Mouse (Mus musculus) gonadal fat pad, adult 2 months (tissue): ENCODE results near the gene Phc1. TPM values are rescaled to one million over a fixed set of nuclear protein-coding genes. Genes with fewer than 3 reads are reported as not detected.

ENCODE experiments used
- DNase-seq: peaks from one replicate; pipeline ENCODE4 v3.0.0-alpha.2; 2012; ENCODE audit warnings: low read depth
- polyA plus RNA-seq: library from polyadenylated mRNA; depleted of rRNA; stranded (reverse); fragments of >200 nt; gene quantifications from 2 replicates; pipeline ENCODE4 v1.2.3, GENCODE M21; 2012

The Phc1 gene
- polyA plus RNA-seq, 1 experiment: 25.1 TPM

DNA sequence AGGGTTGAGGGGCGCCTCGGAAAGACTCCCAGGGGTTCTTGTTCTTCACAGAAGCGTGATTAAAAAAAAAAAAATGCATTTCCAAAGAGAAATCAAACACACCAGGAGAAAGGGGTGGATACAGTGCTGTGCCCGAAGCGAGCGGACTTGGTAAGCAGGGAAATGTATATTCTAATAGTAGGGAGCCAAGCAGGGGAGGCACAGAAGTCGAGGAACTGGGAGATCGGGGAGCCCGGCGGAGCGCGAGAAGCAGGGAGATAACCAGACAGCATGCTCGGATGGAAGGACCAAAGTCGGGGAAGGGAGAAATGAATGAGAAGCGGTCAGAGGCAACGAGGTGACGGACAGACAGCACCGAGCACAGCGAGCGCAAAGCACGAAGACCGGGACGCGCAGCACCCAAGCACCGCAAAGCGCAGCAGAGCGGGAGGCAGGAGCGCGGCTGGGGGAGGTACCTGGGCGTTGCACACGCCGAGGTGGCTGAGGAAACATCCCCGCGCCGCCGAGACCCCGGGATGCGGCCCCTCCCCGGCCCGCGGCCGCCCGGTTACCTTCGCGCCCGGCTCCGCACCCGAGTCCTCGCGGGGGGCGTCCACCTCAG is 1.2 kb downstream of the Phc1 start:
- DNase-seq: no peak

DNA sequence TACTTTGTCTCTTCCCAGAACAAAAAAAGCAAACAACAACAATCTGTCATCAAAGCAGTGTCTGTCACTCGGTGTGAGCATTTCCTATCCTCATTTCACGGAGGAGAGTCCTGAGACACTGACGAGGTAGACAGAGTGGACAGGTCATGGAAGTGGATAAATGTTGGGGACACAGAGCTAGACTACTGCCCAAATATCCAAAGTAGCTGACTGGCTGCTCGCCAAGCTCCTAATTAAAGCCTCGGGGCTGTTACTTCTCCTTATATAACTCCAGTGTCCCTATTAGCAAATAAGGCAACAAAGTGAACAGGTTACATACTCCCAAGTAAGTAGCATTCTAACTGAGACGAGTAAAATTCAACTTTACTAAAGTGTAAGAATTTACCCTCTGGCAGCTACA is 2.8 kb downstream of the Phc1 start:
- no peak for DNase-seq

DNA sequence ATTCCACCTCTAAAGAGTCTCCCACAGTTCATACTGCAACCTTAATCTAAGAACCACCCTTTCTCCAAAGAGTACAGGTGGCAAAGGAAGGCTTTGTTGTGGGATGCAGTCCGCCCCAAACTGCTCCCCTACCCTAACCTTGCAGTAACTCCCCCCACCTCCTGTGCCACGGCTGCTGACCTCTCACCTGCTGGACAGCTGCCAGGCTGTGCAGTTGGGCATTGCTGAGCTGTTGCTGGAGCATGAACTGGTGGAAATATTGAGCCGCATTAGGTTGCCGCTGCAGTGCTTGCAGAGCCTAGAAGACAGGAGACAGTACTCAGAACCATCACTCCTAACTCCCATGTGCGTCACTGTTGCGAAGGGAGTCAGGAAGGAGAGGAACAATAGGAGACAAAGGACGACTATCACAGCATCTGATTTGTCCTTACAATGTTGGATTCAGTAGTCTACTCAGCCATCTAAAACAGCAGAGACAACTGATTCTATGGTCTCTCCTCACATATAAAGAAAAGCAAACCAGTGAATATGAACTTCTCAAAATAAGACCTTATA is 5.5 kb downstream of the Phc1 start:
- no peak for DNase-seq

DNA sequence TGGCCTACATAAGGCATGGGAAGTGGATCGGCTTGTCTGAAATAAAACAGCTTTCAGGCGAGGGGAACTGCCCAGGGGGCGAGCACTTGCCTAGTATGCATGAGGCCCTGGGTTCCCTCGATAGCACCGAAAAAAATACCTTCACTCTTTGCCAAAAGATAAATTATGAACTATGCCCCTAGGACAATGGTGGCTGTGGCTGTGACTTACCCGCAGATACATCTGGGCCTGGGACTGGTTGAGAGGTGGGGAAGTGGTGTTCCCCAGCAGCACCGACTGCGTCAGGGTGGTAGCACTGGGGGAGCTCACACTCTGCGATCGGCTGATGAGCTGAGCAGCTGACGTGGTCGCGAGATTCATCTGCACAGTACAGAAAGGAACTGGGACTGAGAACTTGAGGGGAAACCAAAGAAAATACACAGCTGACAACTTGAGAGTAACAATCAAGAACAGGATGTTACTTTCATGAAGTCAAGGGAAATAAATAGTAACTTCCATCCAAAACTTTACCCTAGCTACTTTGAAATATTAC is 7.2 kb downstream of the Phc1 start:
- no peak for DNase-seq

DNA sequence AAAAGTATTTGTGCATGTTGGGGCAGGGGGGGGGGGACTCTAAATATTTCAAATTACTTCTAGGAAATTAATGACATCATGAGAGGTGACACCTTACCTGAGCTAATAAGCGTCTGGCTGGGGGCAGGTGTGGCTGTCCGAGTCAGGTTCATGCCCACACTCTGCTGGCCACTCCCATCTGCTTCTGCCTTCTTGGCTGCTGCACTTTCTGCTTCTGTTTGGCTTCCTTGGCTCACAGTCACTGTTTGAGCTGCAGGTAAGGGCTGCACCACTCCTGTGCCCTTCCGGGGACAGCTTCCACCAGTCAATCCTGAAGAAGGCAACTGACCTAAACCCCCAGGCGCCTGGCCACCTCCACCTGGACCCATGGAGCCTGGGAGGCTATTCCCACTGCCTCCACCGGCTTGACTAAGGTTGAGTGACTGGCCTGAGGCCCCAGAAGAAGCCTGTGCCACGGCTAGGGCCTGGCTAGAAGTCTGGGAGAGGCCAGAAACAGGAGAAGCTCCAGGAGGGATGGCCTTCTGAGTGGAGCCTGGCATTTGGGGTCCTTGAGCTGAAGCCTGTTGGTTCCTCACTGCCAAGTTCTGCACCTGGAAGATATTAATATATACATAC is 14.9 kb downstream of the Phc1 start:
- DNase-seq: no peak

DNA sequence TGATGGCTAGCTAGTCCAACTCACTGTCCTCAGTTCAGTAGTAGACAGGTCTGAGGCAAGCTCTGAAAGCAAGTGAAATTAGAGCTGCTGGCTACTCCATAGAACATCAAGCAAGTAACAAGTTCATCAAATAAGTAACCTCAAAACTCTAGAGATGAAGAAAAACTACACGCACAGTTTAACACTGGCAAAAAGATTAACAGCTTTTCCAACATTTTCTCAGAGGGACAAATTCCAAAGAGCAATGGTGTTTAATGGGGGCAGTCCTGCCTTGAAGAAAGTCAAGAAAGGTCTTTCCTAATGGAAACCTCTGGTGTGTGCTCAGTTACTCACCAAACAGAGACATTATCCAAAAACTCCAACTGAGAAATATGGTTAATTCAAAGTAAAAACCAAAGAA is 21.6 kb downstream of the Phc1 start:
- DNase-seq: no peak

DNA sequence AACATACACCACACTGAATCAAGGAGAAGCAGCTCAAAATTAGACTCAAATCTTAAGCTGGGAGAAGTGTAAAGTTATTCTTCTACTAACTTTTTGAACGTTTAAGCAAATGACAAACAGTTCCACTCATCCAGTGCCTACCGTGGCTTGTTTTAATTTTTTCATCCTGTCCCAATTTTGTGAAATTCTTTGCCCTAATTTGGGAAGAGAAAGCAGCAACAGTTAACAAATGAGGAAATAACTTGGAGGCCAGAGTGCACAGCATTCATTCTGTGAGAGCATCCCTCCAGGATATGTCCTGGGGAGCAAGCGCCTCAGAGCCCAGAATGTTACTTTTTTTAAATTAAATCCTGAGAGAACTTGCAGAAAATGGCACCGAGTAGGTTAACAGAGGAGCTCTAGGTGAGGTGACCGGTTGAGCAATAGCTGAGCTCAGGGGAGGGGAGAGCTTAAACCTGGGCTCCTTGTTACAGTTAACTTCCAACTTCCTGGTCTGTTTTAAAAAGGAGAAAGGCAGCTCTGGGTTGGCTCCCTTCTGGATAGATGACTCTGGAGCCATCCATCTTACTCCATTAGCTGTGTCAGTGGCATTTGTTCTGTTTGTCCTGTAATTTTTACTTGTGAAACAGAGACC is 30.1 kb downstream of the Phc1 start:
- DNase-seq: no peak

DNA sequence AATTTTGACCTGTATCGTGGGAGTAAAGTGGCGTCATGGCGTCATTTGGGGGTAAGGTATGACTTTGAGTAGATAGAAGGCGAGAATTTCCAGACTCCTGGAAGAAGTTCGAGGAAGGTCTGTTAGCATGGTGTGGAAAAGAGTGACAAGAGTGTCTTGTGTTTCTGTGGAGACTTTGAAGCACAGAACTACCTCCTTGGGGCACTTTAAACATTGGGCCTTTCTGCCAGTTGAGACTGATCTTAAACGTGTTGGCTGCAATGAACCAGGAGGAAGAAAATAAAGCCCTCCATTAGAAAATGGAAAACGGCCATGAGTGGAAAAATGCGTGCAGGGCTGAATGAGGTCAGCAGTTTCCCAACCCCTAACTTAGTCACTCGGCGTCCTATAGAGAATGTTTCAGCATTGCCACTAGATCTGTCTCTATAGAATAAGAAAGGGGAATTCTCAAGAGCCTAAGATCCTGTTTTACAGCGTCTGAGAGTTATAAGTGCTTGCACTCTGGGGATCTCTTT is 30.9 kb downstream of the Phc1 start:
- no peak for DNase-seq

DNA sequence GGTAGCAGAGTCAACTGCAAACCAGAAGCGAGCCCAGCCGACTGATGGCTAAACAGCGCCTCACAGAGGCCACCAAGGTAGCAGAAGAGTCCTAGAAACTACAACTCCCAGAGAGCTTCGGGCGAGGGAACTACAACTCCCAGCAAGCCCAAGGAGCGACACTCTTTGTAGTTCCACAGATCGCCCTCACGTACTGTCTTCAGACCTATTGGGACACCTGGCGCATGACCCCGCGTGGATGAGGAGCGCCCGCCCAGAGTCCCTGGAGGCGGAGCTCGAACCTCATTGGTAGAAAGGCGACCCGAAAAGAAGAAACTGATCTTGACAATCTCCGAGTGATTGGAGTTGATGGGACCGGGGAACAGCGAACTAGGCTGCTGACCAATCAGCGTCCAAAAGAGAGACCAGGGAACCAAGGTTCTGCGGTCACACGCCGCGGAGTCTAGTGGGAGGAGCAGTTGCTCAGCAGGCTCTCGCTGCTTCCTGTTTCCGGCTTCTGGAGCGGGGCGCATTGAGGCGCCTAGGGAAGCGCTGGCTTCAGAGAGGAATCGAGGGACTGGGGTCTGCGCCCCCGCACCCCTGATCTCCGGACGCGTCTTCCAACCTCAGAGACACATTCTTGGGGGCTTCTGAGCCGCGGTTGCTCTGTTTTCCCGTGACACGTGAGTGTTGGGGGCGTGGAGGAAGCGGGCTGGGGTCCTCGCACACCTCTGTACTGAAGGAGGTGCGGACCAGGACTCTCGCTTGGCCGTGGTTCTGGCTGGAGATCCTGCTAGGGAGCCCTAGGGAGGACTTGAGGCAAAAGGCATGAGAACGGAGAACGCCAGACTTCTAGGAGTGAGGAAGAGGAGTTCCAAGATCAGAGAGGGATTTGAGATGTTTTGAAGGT is 31.6 kb downstream of the Phc1 start, which contains the start of gene M6pr:
Gene M6pr (plus strand): TSS at position 216 of the 889 bp plus-strand sequence.
- DNase-seq: peak; percentile 97

DNA sequence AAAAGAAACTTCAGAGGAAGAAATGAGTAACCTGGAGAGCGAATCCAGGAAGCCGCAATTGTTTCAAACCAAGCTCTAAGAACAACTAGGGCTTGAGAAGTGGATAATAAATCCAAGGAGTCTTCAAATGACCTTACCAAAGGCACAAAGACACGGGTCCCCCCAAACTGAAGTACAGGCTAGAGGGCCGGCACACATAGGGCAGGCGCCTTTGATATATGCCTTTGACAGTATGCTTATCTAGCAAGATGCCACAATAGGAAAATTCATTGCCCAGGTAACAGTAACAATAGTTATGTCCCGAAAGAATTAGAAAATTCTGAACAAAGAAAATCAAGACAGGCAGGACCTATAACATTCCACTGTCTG is 32.2 kb downstream of the Phc1 start:
- DNase-seq: no peak

DNA sequence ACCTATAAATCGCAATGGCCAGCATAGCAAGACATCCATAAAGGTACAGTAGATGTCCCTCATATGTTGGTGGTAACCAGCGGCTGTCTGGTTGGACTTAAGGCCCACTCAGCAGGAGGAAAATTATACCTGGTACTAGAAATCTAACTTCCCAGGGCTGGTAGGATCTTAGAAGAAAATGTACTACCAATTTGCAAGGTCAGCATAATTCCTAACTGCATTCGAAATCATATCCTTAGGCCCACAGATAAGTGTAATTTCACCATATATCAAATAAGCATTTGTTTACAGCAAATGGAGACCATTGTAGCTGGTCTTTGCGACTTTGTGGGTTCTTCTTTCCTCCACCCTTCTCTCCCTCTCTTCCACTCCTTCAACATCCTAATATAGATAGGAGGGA is 33.7 kb downstream of the Phc1 start:
- DNase-seq: no peak

DNA sequence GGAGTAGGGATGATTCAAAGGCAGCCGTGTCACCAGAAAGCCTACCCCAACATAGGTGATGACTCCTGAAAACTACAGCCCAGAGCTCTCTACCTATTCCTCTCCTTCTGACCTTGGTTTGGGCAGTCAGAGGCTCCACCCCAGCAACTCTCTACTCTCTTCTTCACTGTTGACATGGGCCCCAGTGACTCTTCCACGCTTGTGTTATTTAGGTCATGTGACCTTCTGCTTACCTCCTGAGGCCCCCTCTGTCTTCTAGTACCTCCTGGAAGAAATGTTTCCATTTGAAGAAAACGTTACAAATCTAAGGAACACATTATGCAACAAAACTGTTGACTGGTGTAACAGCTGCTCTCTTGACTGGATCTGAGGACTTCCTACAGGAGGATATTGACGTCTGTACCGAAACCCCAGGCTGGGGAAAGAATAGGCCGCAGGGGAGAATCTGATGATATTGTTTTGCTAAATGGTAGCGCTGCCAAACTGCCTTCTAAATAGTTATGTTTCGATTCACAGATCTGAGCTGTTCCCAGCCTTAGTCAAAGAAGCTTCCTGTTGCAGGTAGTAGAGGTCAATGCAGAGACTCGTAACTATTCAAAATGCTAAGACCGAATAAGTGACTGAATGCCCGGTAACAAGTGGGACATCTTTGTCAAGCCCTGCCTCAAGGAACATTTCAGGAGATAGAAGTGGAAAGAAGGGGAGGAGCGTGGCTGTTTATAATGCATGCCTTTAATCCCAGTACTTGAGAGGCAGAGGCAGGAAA is 35.4 kb downstream of the Phc1 start:
- DNase-seq: no peak

DNA sequence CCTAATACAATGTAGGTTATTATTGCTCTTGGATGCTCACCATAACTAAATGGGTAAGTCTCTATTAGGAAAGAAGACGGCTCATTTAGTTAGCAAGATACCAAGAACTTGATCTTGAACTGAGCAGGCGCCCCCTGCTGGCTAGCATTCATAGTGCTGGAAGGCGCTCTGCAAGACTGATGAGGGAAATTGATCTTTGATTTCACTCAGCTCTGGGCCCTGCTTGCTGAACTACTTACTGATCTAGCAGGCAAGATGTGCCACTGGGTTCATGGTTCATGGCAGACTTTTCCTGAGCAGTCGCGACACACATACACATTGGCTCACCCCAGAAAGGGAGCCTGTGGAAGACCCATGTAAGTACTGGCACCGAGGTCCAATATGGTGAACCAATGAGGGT is 36.0 kb downstream of the Phc1 start:
- no peak for DNase-seq

DNA sequence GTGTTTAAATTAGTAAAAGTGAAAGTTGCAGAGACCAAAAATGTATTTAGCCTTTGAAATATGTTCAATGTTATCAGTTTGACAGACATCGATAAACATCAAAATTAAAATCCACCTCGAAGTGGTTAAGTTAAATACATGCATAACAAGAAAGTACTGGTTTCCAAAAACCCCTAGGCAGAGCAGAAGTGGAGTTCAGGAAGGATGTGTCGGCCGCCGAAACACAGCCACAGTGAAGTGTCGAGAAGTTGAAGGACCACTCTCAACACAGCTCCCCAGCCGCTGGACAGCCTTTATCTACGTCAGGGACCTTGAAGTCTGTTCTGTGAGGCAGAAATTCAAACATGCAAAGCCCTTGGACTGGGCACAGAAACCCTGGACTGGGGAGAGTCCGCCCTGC is 36.8 kb downstream of the Phc1 start:
- DNase-seq: no peak

DNA sequence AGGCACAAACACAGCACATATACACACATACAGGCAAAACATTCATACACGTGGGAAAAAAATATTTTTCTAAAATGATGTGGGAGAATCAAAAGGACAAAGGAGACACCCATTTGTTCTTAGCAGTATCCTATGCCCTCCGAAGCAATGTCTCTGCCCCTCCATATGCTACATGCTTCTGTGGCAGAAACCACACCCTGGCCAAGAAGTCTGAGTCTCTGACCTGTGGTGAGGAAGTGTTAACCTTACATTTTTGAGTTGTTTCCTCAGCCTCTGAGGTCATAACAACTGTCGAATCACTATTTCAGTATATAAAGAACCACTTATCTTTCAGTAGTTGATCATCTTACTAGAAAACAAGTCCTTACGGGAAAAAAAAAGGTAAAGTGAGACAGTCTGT is 37.7 kb downstream of the Phc1 start:
- no peak for DNase-seq

DNA sequence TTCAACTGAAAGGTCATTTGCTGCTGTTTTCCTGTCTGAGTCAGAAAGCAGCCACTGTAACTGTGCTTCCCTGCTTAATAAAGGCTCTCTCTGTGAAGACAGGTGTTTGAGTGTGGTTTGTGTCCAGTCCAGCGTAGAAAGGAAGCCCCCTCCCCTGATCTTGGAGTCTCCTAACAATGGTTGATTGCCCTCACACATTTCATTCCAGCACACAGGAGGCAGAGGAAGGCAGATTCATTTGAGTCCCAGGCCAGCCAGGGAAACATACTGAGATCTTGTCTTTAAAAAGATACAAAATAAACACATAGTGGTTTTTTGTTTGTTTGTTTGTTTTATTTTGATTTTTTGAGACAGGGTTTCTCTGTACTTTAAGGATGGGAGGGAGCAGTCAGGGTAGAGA is 38.2 kb downstream of the Phc1 start:
- no peak for DNase-seq

DNA sequence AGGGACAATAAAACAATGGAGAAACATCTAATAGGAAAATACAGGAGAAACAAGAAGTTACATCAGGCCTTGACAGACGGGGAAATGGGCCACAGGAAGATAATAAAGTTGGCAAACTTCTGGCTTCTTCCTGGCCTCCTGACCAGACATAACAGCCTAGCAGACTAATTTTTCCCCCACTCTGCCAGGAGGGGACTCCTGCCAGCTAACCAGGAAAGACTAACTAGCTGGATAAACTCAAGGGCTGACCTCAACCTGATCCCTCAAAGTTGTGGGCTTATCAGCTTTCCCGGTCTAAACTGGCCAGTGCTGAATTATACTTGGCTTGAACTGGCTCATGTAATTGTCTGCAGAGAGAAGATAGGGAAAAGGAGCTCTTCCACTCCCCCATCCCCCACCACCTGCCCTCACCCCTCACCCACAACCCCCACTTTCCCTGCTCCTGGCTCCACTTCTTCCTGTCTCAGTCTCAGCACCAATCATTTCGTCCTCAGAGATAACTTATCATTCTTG is 40.7 kb downstream of the Phc1 start:
- no peak for DNase-seq

DNA sequence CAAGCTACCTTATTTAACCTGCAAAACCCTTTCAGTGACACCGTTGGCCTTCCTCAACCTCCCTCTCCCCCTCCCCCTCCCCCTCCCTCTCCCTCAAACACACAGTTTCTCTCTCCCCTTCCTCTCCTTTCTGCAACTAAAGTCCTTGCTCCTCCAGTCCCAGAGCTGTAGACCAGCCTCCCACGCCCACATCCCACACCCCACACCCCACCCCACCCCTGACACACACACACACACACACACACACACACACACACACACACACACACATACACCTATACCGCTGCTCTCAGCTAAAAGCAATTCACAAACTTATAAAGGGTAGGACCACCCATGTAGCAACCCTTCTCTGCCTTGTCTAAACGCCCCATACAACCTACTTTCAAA is 42.1 kb downstream of the Phc1 start:
- no peak for DNase-seq

DNA sequence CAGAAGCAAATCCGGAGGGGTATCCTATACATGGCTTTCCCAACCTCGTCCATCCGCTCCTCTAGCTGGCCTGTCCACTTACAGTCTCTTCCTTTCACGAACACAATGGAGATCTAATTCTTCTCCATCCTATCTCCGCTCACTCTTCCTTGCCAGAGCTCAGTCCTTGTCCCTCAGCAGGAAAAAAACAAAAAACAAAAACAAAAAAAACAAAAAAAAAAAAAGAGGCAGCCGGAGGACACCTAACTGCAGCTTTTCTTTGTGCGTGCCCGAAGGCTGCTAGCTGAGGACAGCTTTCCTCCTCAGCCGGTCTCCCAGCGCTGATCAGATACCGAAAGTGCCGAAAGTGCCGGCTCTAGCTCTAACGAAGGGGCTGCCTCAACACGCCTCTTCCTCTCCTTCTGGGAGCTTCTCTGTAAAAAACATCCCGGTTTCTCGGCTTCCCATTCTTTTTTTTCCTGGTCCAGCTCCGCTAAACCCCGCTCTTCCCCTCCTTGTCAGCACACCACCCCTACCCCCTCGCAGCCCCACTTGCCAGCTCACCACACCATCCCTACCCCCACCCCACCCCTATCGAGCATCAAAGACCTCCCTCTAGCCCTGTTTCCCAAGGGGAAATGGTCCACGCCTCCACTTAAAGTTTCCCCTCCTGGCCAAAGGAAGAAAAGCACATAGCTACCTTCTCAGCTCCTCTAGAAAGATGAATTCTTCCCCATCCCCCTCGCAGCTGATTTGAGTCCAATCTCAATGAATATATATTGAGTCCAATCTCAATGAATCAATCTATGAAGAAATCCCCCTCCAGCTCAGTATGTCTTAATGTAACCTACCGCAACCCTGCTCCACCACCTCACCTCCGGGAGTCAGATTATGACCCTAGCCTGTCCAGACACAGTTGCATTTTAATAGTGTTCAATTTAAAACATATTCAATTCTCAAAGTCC is 42.8 kb downstream of the Phc1 start:
- no peak for DNase-seq

DNA sequence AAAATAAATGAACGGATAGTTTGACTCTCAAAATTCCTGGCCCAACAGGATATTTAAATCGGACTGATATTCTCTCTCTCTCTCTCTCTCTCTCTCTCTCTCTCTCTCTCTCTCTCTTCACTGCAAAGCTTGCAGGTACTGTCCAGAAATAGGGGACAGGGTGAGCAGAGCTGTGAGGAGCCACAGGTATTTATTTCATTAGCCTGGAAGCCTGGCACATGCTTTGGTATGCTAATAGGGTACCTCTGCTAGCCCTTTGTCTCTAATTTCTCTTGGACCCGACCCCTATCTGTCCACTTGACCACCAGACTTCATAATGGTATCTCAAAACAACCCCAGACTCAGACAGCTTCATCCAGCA is 43.5 kb downstream of the Phc1 start:
- no peak for DNase-seq
